ENCODE assay signal across 35 mouse cellular contexts in the genomic region with DNA sequence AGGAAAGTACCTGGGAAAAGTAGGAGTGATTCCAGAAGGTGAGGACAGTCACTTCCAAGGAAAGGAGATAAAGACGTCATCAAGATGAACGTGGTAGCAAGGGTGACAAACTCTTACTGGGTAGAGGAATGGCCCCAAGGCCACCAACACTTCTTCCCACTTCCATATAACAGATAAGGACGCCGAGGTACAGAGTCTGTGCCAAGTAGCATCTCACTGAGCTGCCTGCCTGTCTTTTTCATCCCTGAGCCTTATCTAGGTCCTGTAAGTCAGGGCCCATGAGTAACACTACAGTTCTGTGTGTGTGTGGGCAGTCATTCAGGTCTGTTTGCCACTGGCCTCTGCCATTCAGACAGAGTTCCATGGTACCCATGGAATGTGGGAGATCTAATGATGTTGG. TPM values are rescaled to one million over a fixed set of nuclear protein-coding genes. Genes with fewer than 3 reads are reported as not detected.
"Had no signal": no experiment of that assay in that cellular context is flagged by ENCODE, and none has a peak within 500 bp of the region (broad histone marks: within the 10 kb centered on the region; RNA-seq: fewer than 3 reads in every experiment).

No protein-coding gene starts in this region.

- H3K4me2 ChIP-seq: limb, embryonic 12.5 days; limb, embryonic 13.5 days; limb, embryonic 15.5 days; liver, embryonic 11.5 days; liver, embryonic 12.5 days; liver, embryonic 13.5 days; liver, embryonic 15.5 days; lung, embryonic 14.5 days; lung, embryonic 15.5 days; midbrain, embryonic 11.5 days; midbrain, embryonic 12.5 days; midbrain, embryonic 13.5 days; midbrain, embryonic 15.5 days; neural tube, embryonic 12.5 days had no signal

- H3K36me3 ChIP-seq: limb, embryonic 10.5 days; limb, embryonic 12.5 days; limb, embryonic 13.5 days; limb, embryonic 15.5 days; liver, embryonic 12.5 days; liver, embryonic 13.5 days; liver, embryonic 15.5 days; lung, embryonic 15.5 days; midbrain, embryonic 10.5 days; midbrain, embryonic 12.5 days; midbrain, embryonic 13.5 days; midbrain, embryonic 15.5 days; neural tube, embryonic 12.5 days had no signal

- ATAC-seq: liver, embryonic 12.5 days; liver, postnatal 0 days; lung, postnatal 0 days; midbrain, embryonic 13.5 days; midbrain, embryonic 15.5 days; midbrain, embryonic 16.5 days had no signal

- H3K9me3 ChIP-seq: limb, embryonic 10.5 days; limb, embryonic 12.5 days; limb, embryonic 13.5 days; limb, embryonic 15.5 days; liver, embryonic 12.5 days; liver, embryonic 13.5 days; liver, embryonic 15.5 days; lung, embryonic 15.5 days; megakaryocyte, embryonic 14.5 days; midbrain, embryonic 10.5 days; midbrain, embryonic 12.5 days; midbrain, embryonic 13.5 days; midbrain, embryonic 15.5 days; neural tube, embryonic 12.5 days had no signal

- H3K27ac ChIP-seq: limb, embryonic 10.5 days; limb, embryonic 12.5 days; limb, embryonic 13.5 days; limb, embryonic 15.5 days; liver, embryonic 12.5 days; liver, embryonic 13.5 days; liver, embryonic 14.5 days; liver, embryonic 15.5 days; lung, embryonic 15.5 days; macrophage; midbrain, embryonic 10.5 days; midbrain, embryonic 12.5 days; midbrain, embryonic 13.5 days; midbrain, embryonic 15.5 days; neural tube, embryonic 12.5 days had no signal

- H3K27me3 ChIP-seq: limb, embryonic 12.5 days; limb, embryonic 13.5 days; limb, embryonic 15.5 days; liver, embryonic 12.5 days; liver, embryonic 13.5 days; liver, embryonic 15.5 days; midbrain, embryonic 12.5 days; midbrain, embryonic 13.5 days; midbrain, embryonic 15.5 days; neural tube, embryonic 12.5 days had no signal

- H3K9ac ChIP-seq: limb, embryonic 12.5 days; limb, embryonic 13.5 days; limb, embryonic 15.5 days; liver, embryonic 12.5 days; liver, embryonic 13.5 days; liver, embryonic 14.5 days; liver, embryonic 15.5 days; liver, postnatal 0 days; lung, embryonic 14.5 days; lung, embryonic 15.5 days; midbrain, embryonic 12.5 days; midbrain, embryonic 13.5 days; midbrain, embryonic 15.5 days; neural tube, embryonic 12.5 days had no signal

- H3K4me3 ChIP-seq: limb, embryonic 10.5 days; limb, embryonic 12.5 days; limb, embryonic 13.5 days; limb, embryonic 15.5 days; liver, embryonic 12.5 days; liver, embryonic 13.5 days; liver, embryonic 15.5 days; lung, embryonic 15.5 days; megakaryocyte, embryonic 14.5 days; midbrain, embryonic 10.5 days; midbrain, embryonic 12.5 days; midbrain, embryonic 13.5 days; midbrain, embryonic 15.5 days; myocyte; neural tube, embryonic 12.5 days had no signal

- DNase-seq: left cerebral cortex, postnatal 4 days; liver; liver, embryonic 13.5 days; liver, postnatal 0 days; lung, adult 18-20 months; lung, adult 2 months; lung, embryonic 14.5 days; lung, postnatal 10 days; lung, postnatal 14 days; lung, postnatal 36 days; lung, postnatal 4 days; midbrain, embryonic 14.5 days had no signal

- H3K4me1 ChIP-seq: megakaryocyte, embryonic 14.5 days; midbrain, embryonic 10.5 days; midbrain, embryonic 12.5 days had no signal

RNA-seq across cellular contexts. Expression of gene Pcsk6, which starts 23.4 kb away (rescaled TPM):
- total RNA-seq: megakaryocyte progenitor cell, adult 5-6 weeks; megakaryocyte, adult 5-6 weeks; monocyte, adult 5-6 weeks had no signal
- polyA plus RNA-seq: macrophage had no signal
